Mouse (Mus musculus) cerebellum, adult 2 months (tissue): ENCODE measurements at regions not wholly inside any gene's neighbourhood (a gene's known extent, or its start where the extent isn't known, plus 50 kb on each side); places are given as distances from the start of the nearest gene placed in this dataset.
A peak's percentile ranks its signal among the peaks of the same experiment; 100 is the strongest.

Source experiments
- DNase-seq, 2 experiments: peaks; one replicate each; pipeline ENCODE4 v3.0.0; 2021
- H3K27ac ChIP-seq: fragments of 200-500 bp; 2 replicates; pipeline ENCODE4 v1.5.1; 2012; ENCODE audit warnings: low read length, control low read depth, inconsistent platforms; ENCODE audit not compliant: insufficient read depth
- H3K27me3 ChIP-seq: fragments of 200-500 bp; 2 replicates; pipeline ENCODE4 v1.6.1; 2012; ENCODE audit warnings: inconsistent platforms, mild to moderate bottlenecking, low read length, moderate library complexity; ENCODE audit not compliant: control insufficient read depth, insufficient read depth
- H3K4me1 ChIP-seq: fragments of 200-500 bp; 2 replicates; pipeline ENCODE4 v1.6.1; 2011; ENCODE audit warnings: low read length; ENCODE audit not compliant: control insufficient read depth, insufficient read depth
- H3K4me3 ChIP-seq: fragments of 200-500 bp; replicated peaks from 2 replicates; pipeline ENCODE3; 2011; ENCODE audit warnings: mild to moderate bottlenecking, low read depth, low read length, control low read depth; ENCODE audit not compliant: insufficient read depth
- CTCF ChIP-seq: fragments of 200-500 bp; IDR thresholded peaks from 2 replicates; pipeline ENCODE4 v1.5.1; 2011; ENCODE audit warnings: low read depth, mild to moderate bottlenecking, control low read depth, low read length, moderate library complexity, borderline replicate concordance; ENCODE audit not compliant: insufficient read depth
- POLR2A ChIP-seq: fragments of 200-500 bp; IDR thresholded peaks from 2 replicates; pipeline ENCODE4 v1.6.1; 2011; ENCODE audit warnings: low read length, control low read depth, borderline replicate concordance; ENCODE audit not compliant: insufficient read depth
- WGBS: fragments of 180-500 bp; shearing (Covaris S2); methylation state at CpG from one replicate; pipeline ENCODE4 v1.1.7; 2018; 5-methylcytosine and 5-hydroxymethylcytosine counted together

DNA sequence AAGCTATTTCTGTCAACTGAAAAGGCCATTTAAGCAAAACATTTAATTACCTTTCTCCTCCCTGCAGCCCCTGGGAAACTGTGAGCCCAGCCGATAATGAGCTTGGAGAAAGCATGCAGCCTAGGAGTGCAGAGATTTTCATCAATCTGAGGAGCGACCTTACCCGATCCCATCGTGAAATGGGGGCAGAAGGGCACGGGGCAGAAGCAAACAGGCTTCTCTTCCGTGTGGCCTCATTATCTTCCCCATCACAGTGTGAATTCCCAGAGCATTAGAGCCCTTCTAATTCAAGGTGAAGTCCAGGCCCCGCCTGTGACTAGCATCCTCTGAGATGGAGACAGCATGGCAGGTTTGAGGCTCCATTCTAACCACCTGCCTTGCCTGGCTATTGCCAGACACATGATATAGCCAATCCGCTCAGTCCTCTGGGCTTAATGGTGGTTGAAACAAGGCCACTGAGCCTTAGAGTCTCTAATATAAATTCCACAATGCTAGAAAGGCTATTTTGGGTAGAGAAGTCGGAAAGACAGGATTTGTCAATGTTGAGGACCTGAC, 816.5 kb upstream of the Car8 start:
- Histone ChIP-seq H3K27ac (no peak overlapping the region), H3K27me3 (no peaks in the 10 kb centered on the region), H3K4me3 (no peak overlapping the region), H3K4me1 (no peaks in the 10 kb centered on the region; the same call in none of the 2 replicates)
- TF ChIP-seq CTCF (no peak), POLR2A (no peak)
- DNase-seq = no peak
- 82% methylated on average over 9 of the region's 9 CpGs for WGBS

DNA sequence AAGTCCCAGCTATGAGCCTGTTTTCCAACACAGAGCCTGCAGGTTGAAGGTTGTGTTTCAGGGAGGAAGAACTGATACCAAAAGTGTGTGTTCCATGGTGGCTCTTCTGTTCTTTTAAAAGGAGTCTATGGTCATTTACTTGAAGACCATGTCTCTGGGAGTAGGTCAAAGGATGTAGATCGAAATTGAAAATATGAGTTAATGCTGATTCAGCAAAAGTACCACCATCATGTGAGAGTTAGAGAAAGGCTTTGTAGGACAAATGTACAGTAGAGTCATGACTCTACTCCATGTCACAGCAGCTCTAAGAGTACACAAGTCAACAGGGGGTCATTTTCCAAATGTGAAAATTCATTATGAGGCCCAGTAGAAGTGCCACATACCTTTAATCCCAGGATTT, 810.0 kb upstream of the Car8 start:
- no peak for DNase-seq
- no peak overlapping the region for H3K27ac ChIP-seq
- no peak for TF ChIP-seq POLR2A
- no peak for TF ChIP-seq CTCF
- 0 out of 2 replicates have a peak, but pooled peaks cover 3% of the 10 kb centered on the region for H3K4me1 ChIP-seq
- H3K4me3 ChIP-seq = no peak overlapping the region
- 98% methylated on average over 1 of the region's 1 CpGs for WGBS
- no peaks in the 10 kb centered on the region for H3K27me3 ChIP-seq

DNA sequence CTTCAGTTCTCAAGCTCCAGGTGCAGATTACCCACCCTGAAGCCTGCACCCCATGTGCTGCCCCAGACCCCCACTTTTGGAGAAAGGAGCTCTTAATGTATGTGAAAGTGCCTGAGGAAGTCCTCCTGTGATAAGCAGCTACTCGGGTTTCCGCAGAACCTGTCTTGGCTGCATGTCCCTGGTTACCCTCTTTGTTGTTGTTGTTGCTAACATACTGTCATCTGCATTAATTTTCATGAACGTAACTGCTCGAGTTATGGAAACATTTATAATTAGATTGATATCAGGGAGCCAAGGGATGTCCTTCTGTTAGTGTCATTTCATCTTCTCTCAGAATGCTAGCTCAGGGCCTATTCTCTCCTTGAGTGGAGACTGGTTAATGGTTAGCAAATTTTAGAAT, 808.3 kb upstream of the Car8 start:
- Histone ChIP-seq H3K27me3 (no peaks in the 10 kb centered on the region), H3K4me3 (no peak overlapping the region), H3K4me1 (0 out of 2 replicates have a peak, but pooled peaks cover 3% of the 10 kb centered on the region), H3K27ac (no peak overlapping the region)
- WGBS = 69% methylated on average over 4 of the region's 4 CpGs
- TF ChIP-seq POLR2A (no peak), CTCF (no peak)
- DNase-seq = no peak

DNA sequence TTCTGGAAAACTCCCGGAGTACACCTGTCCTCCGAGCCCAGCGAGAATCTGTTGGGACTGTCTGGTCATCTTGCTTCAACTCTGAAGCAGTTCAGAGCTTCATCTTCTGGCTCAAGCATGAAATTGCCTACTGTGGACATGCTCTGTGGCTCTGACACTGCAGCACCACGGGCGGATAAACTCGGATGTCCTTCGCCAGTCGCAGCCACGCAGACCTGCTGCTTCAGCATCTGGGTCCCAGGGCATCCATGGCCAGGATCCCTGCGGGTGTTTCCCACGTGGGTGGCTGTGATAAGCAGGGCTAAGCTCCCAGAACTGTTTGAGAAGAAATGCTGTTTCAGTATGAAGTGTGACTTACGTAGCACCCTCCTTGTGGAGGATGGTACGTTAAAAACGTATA, 807.6 kb upstream of the Car8 start:
- Histone ChIP-seq H3K4me3 (no peak overlapping the region), H3K4me1 (0 out of 2 replicates have a peak, but pooled peaks cover 3% of the 10 kb centered on the region), H3K27ac (no peak overlapping the region), H3K27me3 (no peaks in the 10 kb centered on the region)
- DNase-seq = peak; percentile 60 to 64
- 20% methylated on average over 14 of the region's 14 CpGs for WGBS
- TF ChIP-seq CTCF (no peak), POLR2A (no peak)

DNA sequence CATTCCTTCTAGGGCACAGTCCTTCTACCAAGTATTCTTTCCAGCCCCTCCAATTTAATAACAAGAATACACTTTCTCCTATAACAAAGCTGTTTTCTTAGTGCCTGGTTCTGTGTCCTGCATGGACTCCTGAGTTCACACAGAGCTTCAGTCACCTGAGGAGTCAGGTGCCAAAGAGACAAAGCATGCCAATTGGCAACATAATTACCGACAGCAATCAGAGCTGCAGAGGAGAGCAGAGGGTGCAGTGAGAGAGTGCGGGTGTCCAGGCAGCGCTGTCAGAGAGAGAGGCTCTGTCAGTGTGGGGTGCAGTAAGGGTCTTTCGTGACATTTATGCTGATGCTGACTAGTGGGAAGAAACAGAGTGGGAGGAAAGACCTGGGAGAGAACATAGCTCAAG, 807.2 kb upstream of the Car8 start:
- peak in 1 of 2 experiments; percentile 71 for DNase-seq
- Histone ChIP-seq H3K27me3 (no peaks in the 10 kb centered on the region), H3K27ac (no peak overlapping the region), H3K4me1 (0 out of 2 replicates have a peak, but pooled peaks cover 3% of the 10 kb centered on the region), H3K4me3 (peak overlapping the region; percentile 4)
- TF ChIP-seq CTCF (no peak), POLR2A (no peak)
- WGBS = 14% methylated on average over 4 of the region's 4 CpGs

DNA sequence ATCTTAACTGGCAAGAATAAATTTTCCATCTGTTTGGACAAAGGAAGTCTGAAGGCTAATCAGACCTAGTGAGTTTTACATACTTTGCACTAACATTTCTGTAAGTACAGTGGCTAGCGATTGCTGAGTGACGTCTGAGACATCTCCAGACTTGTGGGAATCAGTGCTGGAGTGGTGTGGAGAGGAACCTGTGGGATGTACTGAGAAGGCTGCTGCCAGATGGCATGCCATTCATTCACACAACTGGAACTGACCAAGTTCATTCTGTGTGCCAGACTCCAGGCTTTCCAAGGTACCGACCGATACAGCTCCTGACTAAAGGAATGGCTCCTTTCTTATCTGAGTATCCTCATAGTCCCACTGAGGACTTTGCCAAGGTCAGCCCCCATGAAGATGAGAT, 797.2 kb upstream of the Car8 start:
- no peak for TF ChIP-seq POLR2A
- TF ChIP-seq CTCF = no peak
- H3K27me3 ChIP-seq = no peaks in the 10 kb centered on the region
- 87% methylated on average over 4 of the region's 4 CpGs for WGBS
- no peak overlapping the region for H3K27ac ChIP-seq
- DNase-seq = no peak
- no peak overlapping the region for H3K4me3 ChIP-seq
- no peaks in the 10 kb centered on the region for H3K4me1 ChIP-seq

DNA sequence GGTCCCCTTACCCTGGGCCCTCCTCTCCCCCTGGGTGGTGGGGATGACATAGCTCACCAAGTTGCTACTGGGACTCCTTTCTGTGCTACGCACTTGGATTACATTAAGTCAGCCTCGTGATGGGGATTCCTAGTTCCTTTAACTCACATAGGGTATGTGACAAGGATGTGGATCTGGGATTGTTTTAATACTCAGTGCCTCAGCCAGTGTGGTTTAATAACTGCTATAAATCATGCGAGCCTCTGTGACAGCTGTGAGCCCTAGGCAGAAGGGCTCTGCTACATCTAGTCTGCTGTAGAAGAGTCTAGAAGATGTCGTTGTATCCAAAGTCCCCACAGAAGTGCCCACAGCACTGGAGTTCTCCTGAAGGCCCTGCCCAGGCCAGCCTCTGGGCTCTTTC, 796.5 kb upstream of the Car8 start:
- 87% methylated on average over 4 of the region's 4 CpGs for WGBS
- no peak for DNase-seq
- H3K4me3 ChIP-seq = no peak overlapping the region
- H3K4me1 ChIP-seq = no peaks in the 10 kb centered on the region
- no peaks in the 10 kb centered on the region for H3K27me3 ChIP-seq
- no peak overlapping the region for H3K27ac ChIP-seq
- TF ChIP-seq CTCF = no peak
- TF ChIP-seq POLR2A = no peak

DNA sequence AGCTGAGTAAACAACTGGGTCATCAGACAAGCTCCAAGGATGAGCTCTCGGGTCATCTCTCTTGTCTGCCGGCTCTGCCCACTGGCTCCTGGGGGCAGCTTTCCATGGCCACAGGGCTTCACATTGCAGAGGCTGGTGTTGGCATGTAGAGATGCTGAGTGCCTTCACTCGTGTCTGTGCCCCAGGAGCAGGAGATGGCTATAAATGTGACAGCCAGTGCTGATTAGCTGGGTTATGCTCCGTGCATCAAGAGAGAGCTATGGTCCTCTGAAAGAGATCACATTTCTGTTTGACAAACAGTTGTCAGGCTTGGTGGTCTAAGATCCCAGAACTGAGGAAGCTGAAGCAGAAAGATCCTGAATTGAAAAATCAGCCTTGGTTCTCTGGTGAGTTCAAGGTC, 795.4 kb upstream of the Car8 start:
- no peak for DNase-seq
- TF ChIP-seq CTCF (no peak), POLR2A (no peak)
- 66% methylated on average over 4 of the region's 4 CpGs for WGBS

More for the DNA sequence above, 795.4 kb upstream of the Car8 start:
- Histone ChIP-seq H3K4me3 (no peak overlapping the region), H3K4me1 (no peaks in the 10 kb centered on the region), H3K27me3 (no peaks in the 10 kb centered on the region), H3K27ac (no peak overlapping the region)
